Mouse (Mus musculus): ENCODE data around the gene Zbtb1. TPM values are rescaled to one million over a fixed set of nuclear protein-coding genes. Genes with fewer than 3 reads are reported as not detected.
A peak's percentile ranks its signal among the peaks of the same experiment; 100 is the strongest.

Gene Zbtb1
- total RNA-seq (2021) = 8.1 and 8.2 TPM in 2 replicates
- long read RNA-seq, full-length matches to known transcripts = 22 of 31 reads
- long read RNA-seq, partial matches to known transcripts = 1 of 31 reads
- long read RNA-seq, other reads (novel, unspliced or antisense) = 8 of 31 reads

DNA sequence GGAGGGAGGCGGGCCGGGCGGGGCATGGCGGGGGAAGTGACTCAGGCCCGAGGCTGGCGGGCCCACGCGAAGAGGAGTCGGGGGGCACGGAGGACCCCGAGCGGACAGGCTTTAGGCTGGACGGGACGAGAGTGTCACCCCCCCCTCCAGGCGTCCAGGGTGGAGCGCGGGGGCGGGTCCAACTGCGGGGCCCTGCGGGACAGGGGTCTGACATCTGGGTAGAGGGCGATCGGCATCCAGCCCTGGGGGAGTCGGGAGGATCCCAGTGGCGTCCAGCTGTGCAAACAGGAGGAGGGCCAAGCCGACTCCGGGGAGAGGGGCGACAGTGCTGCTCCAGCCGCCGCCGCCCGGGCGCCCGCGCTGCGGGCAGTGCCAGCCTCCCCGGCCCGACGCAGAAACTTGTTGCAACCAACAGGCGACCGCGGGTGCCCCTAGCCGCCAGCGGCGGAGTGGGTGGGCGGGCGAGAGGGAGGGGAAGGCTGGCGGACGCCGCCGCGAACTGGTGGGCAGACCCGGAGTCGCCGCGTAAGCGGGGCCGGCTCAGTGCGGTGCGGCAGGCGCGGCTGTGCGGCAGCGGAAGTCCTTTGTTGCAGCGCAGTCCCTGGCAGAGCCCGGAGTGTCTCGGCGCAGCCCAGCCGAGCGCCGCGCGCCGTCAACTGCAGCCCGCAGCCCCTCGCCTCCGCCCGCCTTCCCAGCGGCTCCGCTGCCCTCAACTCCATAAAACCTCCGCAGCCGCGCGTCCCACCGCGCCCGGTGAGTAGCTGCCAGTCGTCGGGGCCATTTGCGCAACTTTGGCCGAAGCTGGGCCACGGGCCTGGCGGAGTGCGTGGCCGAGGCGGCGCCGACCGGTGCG is at the start of gene Zbtb1:
Gene Zbtb1 (plus strand): TSS at position 289 of the 853 bp plus-strand sequence.
- DNase-seq = peak; percentile 81

GRCm38 (mm10) chr12:76324679-76325431 is 45.2 kb upstream of the Zbtb1 start, which contains the start of gene Akap5:
Gene Akap5 (plus strand): TSS chr12:76324891.
- peak; percentile 74 for DNase-seq

DNA sequence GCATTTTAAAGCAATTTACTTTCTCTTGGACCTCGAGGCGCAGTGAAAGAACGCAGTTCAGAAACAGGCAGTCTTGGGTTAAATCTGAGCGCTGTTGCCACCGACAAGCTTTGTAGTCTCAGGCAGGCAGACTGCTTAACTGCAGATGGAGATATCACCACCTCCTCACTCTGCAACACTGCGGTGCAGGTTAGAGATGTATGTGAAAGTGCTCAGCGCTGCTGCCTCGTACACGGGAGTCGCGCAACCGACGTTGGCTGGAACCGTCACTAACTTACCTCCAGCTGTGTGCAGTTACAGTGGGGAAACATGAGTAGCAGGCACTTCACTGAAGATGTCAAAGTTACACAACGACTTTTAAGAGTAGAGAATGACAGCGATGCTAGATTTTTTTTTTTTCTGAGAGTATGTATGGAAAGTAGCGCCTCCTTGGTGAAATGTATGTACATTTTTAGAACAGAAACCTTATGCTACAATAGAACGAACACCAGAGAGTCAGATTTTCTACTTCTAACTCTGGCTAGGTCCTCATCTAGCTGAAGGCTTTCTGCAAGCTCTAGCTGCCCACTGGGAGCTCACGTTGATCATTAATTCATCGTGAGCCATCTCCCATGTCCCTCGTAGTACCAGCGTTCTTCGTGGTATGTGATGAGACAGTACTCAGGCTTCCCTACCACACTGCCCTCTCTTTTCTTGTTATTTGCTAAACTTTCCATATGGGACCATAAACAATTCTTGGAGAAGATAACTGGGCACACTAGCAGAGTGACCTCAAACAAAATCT is 43.4 kb upstream of the Zbtb1 start:
- DNase-seq = no peak

DNA sequence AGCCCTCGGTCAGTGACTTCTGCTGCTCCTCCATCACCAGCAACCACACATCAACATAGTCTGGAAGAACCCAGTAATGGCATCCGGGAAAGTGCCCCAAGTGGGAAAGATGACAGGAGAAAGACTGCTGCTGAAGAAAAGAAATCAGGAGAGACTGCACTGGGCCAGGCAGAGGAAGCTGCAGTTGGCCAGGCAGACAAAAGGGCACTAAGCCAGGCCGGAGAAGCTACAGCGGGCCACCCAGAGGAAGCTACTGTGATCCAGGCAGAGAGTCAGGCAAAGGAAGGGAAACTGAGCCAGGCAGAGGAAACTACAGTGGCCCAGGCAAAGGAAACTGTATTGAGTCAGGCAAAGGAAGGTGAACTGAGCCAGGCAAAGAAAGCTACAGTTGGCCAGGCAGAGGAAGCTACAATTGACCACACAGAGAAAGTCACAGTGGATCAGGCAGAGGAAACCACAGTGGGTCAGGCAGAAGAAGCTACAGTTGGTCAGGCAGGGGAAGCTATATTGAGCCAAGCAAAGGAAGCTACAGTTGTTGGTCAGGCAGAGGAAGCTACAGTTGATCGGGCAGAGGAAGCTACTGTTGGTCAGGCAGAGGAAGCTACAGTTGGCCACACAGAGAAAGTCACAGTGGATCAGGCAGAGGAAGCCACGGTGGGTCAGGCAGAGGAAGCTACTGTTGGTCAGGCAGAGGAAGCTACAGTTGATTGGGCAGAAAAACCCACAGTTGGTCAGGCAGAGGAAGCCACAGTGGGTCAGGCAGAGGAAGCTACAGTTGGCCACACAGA is 41.3 kb upstream of the Zbtb1 start:
- DNase-seq = no peak

GRCm38 (mm10) chr12:76333688-76334087 is 36.4 kb upstream of the Zbtb1 start:
- no peak for DNase-seq

DNA sequence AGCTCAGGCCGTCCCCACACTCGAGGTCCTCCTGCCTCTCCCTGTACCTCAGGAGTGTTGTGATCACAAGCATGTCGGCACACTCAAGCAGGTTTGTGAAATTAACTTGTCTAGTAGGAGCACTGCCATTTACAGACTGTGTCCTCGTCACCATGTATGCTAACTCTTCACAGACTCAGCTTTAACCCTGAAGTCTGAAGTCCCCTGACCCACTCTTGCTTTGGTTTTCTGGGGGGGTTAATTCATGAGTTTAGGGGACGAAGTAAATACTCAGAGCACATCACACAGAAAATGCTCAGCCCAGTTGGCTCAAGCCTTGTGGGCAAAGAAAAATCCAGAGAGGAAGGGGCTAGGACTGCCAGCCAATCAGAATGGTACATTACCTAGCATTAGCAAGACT is 34.4 kb upstream of the Zbtb1 start:
- DNase-seq = no peak

DNA sequence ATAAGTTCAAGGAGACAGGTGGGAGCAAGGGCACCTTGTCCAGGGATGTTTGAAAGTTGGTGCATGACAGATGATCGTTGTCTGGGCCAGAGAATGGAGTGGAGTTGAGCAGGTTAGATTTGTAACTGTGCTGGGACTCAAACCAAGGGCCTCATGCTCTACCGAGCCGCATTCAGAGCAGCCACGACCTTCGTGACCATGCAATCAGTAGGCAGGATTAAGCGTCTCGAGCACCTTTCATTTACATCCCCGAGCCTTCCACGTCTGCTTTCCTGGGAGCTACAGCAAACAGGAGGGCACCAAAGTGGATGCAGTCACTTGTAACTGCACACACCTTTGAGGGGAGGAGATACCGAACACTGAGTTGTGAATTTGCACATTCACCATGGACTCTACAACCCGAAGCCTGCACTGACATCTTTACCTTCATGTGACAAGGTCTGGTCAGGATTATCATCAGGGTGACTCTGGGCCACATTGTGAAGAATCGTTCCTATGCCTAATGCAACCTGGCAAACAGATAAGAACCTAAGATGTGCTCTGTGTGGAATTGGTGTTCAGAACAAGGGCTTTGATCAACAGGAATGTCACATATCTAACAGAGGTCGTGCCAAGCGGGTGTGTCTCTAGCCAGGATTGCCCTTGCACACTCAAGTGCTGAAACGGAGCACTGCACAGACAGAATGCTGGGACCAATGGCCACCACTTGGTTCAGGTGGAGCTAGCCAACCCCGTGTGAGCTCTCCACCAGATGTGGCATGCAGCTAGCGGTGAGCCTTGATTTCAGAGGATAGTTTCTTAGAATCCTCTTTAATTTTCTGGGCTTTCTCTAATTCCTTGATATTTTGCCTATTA is 33.7 kb upstream of the Zbtb1 start:
- no peak for DNase-seq

GRCm38 (mm10) chr12:76341080-76341479 is 29.0 kb upstream of the Zbtb1 start:
- peak; percentile 37 for DNase-seq

GRCm38 (mm10) chr12:76345759-76346455 is 24.2 kb upstream of the Zbtb1 start:
- DNase-seq = no peak

GRCm38 (mm10) chr12:76349680-76350220 is 20.3 kb upstream of the Zbtb1 start:
- no peak for DNase-seq

DNA sequence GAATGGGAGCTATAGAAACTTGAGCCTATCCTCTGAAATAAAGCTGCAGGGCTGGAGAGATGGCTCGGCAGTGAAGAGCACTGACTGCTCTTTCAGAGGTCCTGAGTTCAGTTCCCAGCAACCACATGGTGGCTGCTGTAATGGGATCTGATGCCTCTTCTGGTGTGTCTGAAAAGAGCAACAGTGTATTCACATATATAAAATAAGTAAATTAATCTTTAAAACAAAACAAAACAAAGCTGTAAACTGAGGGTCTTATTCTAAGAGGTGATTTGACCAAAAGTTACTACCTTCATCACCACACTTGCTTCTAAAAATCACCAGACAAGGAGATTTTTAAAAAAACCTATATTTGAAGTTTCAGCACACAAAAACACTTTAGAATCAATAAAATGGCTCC is 9.2 kb upstream of the Zbtb1 start:
- no peak for DNase-seq

- DNase-seq = no peak
Measured at GRCm38 (mm10) chr12:76361405-76362302, 8.4 kb upstream of the Zbtb1 start.

DNA sequence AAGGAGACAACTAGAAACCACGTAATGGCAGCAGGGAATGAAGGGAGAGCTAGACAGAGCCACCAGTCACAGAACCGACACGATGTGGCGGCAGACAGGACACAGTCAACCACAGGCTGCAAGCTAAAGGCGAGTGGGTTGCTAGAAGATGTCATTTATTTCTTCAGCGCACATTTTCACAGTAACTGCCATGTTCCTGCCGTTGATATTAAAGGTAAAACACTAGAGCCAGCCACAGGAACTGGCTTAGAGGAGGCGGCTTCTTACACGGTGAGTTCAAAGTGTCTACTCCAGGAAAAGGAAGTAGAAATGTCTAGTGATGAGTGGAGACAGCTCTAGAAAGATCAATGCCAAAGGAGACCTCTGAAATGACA is 7.8 kb upstream of the Zbtb1 start:
- DNase-seq = no peak

DNA sequence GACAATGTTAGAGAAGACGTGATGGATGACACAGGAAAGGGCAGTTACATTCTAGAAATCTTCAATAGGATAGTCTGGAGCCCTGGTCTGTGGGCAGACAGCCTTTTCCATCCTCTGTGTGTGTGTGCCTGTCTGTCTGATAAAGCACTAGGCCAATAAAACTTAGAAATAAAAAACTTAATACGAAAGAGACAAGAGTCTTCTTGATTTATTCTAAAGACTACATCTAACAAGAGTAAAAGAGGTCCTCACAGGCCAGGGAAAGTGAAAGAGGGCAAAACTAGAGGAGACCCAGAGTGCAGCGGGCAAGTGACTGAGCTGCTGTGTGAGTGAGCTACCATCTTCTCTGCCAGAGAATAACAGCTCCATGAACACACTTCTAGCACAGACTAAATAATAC is 3.8 kb upstream of the Zbtb1 start:
- DNase-seq = no peak

DNA sequence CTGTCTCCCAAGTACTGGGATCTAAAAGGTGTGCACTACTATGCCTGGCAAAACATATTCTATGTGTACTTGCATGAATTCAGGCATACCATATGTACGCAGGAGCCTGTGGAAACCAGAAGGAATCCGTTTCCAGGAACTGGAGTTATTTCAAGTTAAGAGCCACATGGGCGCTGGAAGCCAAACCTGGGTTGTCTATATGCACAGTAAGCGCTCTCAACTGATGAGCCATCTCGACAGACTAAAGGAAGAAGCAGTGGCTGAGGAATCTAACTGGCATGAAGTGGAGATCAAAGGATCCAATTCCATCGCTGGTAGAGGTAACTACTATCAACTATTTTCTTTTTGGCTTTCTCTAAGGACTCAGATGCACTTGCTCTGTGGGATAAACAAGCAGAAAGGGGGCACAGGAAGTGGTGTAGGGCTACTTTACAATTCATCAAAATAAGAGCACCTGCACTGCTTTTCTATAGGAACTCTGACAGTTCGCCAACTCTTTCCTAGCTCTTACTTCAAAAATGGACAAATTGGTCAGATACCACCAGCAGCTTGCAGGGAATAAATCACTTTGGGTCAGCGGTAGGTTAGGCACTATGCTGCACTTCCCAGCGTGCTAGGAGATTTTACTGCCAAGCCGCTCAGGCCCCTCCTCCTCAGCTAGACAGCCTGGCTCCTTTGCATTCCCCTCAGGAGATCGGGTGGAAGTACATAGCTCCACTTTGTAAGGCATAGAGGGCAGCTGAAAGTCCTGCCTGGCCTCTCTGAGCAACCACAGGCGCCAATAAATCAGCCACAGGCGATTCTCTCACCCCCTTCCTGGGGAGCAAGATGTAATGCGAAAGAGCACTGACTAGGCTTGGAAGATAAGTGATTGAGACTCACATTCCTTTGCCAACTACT is 2.7 kb upstream of the Zbtb1 start:
- DNase-seq = peak; percentile 24

DNA sequence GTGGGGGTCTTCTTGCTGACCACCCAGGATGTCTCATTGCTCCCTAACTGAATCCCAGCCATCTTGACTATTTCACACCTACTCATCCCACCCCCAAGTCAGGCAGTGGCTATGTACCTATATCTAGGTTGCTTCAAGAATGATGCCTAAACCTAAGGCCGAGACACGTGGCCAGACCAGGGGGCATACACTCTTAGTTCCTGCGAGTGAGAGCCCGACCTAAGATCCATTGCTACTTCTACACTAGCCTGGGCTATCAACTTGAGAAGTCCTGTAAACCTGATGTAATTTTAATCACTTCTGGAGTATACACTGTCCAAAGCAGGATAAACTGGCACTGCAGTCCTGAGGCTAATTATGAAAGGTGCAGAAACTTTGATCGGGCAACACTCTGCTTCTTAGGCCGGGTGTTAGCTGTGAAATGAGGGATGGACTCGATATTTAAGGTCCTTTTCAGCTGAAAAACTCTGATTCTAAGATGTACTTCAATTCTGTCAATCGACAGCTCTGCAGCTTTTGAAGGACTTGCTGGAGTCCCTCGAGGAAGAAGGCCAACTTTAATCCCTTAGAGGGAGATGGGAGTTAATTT is 1.8 kb upstream of the Zbtb1 start:
- no peak for DNase-seq

DNA sequence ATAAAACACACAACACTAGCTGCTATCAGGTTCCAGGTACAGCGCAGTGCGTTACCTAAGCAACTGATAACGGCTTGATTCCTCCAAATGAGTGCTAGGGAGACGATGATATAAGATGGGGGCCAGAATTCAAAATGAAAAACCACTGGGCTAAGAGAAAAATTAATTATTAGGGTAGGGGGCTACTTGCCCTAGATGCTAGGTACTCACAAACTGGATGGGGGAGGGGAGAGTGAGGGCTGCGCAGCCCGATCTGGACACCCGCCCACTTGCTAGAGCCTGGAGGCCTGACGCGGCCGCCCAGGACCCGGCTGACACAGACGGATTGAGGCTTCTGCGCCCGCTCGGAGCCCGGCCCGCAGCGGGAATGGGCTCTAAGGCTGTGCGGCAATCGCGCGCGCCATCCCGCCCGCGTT is 1.3 kb upstream of the Zbtb1 start:
- peak; percentile 58 for DNase-seq

Measured in adrenal gland, postnatal 25 days (tissue).